Mouse (Mus musculus): ENCODE measurements around the gene Btbd19.
A peak's percentile ranks its signal among the peaks of the same experiment; 100 is the strongest.

Gene Btbd19

GRCm38 (mm10) chr4:117113237-117113636, 12.3 kb downstream of the Btbd19 start:
- no peak for DNase-seq (ENCODE audit: low spot score in 2 of 2)

- DNase-seq (ENCODE audit: low spot score in 2 of 2) = no peak
Measured at GRCm38 (mm10) chr4:117110985-117111384, 14.5 kb downstream of the Btbd19 start.

DNA sequence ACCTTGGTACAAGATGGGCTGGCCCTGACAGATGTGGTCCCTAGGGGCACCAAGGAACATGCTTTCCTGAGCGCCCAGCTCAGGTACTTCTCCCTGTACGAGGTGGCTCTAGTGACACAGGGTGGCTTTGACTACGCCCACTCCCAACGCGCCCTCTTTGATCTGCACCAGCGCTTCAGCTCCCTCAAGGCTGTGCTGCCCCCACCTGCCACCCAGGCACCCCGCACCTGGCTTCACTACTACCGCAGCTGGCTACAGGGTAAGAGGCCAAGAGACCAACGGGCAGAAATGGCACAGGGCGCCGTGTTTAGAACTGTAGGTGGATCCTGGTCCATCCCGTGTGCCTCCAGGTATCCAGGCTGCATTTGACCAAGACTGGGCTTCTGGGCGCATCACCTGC, 15.3 kb downstream of the Btbd19 start:
- DNase-seq (ENCODE audit: low spot score in 2 of 2) = no peak

DNA sequence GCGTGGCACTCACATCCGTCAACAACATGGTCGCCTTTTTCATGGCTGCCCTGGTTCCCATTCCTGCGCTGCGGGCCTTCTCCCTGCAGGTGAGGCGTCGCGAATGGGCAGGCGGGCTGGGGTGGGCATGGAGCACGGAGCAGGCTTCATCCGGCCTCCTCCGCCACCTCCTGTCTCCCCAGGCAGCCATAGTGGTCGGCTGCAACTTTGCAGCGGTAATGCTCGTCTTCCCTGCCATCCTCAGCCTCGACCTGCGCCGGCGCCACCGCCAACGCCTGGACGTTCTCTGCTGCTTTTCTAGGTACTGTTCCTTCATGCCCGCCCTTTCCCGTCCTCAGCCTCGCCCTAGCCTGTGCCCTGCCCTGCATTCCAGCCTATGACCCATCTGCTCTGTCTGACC, 16.2 kb downstream of the Btbd19 start:
- no peak for DNase-seq (ENCODE audit: low spot score in 2 of 2)

GRCm38 (mm10) chr4:117108524-117108849, 17.0 kb downstream of the Btbd19 start:
- no peak for DNase-seq (ENCODE audit: low spot score in 2 of 2)

GRCm38 (mm10) chr4:117107813-117108523, 17.6 kb downstream of the Btbd19 start:
- no peak for DNase-seq (ENCODE audit: low spot score in 2 of 2)

DNA sequence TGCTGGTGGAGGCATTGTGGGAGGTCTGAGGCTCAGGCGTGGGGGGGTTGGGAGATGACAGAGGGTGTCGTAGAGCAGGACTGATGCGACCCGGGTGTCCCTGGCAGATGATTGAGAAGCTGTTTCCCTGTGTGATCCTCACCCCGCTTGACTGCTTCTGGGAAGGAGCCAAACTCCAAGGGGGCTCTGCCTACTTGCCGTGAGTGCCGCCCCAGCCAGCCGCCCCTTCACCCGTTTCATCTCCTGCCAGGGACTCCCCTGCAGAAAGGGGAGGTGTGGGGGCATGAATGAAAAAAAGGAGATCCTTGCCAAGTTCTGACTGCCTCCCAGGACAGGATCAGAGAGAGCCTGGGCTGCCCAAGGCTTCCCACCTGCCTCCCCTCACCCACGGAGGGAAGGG, 20.4 kb downstream of the Btbd19 start:
- DNase-seq (ENCODE audit: low spot score in 2 of 2) = no peak

GRCm38 (mm10) chr4:117104672-117105071, 20.9 kb downstream of the Btbd19 start:
- no peak for DNase-seq (ENCODE audit: low spot score in 2 of 2)

DNA sequence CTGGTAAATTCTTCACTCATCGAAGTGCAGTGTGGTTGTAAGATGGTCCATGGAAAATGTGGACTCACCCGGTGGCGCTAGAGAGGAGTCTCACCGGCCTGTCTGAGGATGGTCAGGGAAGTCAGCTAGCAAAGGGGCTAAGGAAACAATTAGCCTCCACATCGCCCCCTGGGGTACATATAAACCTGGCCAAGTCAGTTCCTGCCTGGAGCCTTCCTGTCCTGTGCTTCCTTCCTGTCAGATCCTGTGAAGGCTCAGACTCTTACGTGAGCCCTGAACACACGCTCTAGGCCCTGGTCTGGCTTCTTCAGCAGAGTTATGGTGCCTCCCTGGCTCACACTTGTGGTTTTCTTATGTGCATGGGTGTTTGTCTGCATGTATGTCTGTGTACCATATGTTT, 24.3 kb downstream of the Btbd19 start:
- peak in 1 of 2 experiments; percentile 47 for DNase-seq (ENCODE audit: low spot score in 2 of 2)

- no peak for DNase-seq (ENCODE audit: low spot score in 2 of 2)
Measured at GRCm38 (mm10) chr4:117100036-117100435, 25.5 kb downstream of the Btbd19 start.

- DNase-seq (ENCODE audit: low spot score in 2 of 2) = no peak
Measured at GRCm38 (mm10) chr4:117098764-117099036, 26.8 kb downstream of the Btbd19 start.

- DNase-seq (ENCODE audit: low spot score in 2 of 2) = no peak
Measured at GRCm38 (mm10) chr4:117097969-117098763, 27.4 kb downstream of the Btbd19 start.

DNA sequence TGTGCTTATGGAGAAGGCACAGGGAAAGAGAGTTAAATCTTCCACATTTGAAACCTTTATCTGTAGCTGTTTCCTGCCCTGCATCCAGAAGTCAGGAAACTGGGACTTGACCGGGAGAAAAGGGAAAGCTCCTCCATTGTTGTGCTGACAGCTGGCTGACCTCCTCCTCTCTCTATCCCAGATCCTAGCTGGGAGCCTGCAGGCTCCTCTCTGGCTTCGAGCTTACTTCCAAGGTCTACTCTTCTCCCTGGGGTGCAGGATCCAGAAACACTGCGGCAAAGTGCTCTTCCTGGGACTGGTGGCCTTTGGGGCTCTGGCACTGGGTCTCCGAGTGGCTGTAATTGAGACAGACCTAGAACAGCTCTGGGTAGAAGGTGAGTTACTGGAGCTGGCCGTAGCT, 28.9 kb downstream of the Btbd19 start:
- no peak for DNase-seq (ENCODE audit: low spot score in 2 of 2)

GRCm38 (mm10) chr4:117095551-117096452, 29.7 kb downstream of the Btbd19 start, which contains the start of gene Ptch2:
Gene Ptch2 (plus strand): TSS chr4:117096075.
- DNase-seq (ENCODE audit: low spot score in 2 of 2) = peak; percentile 67 to 89

- no peak for DNase-seq (ENCODE audit: low spot score in 2 of 2)
Measured at GRCm38 (mm10) chr4:117094626-117095361, 30.7 kb downstream of the Btbd19 start.

DNA sequence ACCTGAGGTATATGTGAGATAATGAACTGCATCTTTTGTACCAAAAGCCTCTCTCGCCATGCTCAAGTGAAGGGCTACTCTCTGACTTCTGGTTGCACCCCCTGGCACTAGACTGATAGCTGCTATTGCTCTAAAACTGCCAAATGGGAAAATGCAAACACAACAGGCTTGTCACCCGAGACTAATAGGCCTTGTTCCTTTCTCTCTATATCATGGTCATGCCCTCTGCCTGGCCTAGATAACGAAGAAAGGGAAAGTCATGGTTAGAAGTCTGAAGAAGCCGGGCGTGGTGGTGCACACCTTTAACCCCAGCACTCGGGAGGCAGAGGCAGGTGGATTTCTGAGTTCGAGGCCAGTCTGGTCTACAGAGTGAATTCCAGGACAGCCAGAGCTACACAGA, 34.9 kb downstream of the Btbd19 start:
- DNase-seq (ENCODE audit: low spot score in 2 of 2) = no peak

DNA sequence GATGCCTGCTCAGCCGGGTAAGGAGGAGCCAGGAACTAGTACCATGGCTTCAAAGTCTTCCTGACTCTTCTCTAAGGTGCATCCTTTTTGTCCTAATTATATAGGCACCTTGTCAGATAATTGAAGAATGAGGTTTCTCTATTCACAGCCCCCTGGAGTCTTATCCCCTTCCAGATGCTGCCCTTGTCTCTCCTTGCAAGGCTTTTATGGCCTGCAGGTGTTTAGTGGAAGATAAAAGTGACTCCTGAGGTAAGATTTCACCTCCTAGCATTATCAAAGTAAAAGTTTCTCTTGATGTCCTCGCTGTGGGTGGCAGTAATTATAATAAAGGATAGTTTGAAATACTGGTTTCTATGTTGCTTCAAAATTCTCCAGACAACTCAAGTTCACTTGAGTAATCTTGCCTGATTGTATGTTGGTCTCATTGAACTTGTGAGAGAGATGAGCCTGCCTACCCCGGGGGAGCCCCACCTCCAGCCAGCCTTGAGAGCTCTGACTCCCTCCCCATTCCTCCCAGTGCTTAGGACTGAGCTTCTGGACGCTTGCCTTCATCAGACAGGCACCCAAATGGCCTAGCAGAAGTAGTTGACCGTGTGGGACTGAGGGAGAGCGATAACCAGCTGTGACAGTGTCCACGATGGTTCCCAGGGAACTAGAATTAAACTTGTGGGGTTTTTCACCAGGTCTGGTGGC, 37.4 kb downstream of the Btbd19 start:
- DNase-seq (ENCODE audit: low spot score in 2 of 2) = no peak

- DNase-seq (ENCODE audit: low spot score in 2 of 2) = no peak
Measured at GRCm38 (mm10) chr4:117071183-117071582, 54.3 kb downstream of the Btbd19 start.

GRCm38 (mm10) chr4:117070624-117071023, 54.9 kb downstream of the Btbd19 start:
- DNase-seq (ENCODE audit: low spot score in 2 of 2) = no peak

DNA sequence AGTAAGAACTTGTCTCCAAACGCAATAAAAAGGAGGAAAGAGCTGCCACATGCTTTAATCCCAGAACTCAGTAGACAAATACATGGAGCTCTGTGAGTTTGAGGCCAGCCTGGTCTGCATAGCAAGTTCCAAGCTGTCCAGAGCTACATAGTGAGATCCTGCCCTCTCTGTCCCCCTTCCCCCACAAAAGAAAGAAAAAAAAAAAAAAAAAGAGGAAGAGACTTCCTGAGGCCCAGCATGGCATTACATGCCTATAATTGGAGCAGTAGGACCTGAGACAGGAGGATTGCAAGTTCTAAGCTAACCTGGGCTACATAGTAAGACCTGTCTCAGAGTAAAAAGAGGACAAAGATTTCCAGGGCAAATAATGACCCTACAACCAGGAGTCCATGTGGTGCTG, 55.9 kb downstream of the Btbd19 start:
- no peak for DNase-seq (ENCODE audit: low spot score in 2 of 2)

All from cerebellum, postnatal 4 days (tissue).